Mouse (Mus musculus): ENCODE data around the gene Stk32b.

DNA sequence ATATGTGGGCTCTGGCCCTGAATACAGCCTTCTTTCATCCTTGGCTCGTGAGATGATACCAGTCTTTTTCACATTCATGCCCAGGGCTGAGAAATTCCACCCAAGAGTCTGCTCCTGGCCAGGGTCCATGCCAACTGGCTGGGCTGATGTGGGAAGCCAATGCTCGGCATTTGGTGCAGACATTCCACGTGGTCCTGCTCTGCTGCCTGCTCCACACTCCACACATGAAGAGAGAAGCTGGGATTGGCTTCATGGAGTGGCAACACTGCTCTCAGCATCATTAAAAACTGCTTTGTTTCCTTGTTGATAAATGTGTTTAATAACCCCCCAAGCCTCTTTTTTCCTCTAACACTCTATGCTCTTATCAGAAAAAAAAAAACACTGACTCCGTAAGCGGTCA, 61.8 kb downstream of the Stk32b start:
- no peak for TF ChIP-seq POLR2A (IDR thresholded peaks at IDR 0.05; ENCODE audit: borderline replicate concordance, insufficient read depth, low read length)
- no peak for TF ChIP-seq CTCF (IDR thresholded peaks at IDR 0.05; ENCODE audit: borderline replicate concordance, insufficient read depth, low read depth, low read length)
